Mouse (Mus musculus): Measurements from ENCODE around the gene C2cd6.

DNA sequence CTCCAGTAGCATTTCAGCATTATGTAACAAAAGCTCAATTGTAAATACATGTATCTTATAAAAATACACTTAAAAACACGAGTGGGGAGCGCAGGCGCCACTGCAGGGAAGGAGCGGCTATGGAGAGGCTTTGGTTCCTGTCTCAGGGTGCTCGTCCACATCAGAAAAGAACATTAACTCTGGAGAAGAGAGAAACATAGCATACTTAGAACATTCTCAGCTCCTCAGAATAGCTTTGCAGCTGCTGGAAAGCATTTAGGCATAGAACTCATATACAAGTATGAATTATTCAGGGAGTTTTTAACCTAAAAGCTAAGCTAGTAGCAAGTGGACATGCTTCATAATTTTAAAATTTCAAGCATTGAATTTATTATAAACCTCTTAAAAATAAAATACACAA, 6.3 kb upstream of the C2cd6 start:
- no peak for TF ChIP-seq CTCF (IDR thresholded peaks at IDR 0.05; ENCODE audit: low read depth)
- TF ChIP-seq EP300 (IDR thresholded peaks at IDR 0.05; ENCODE audit: low read depth): no peak

Measured in heart, postnatal 0 days (tissue).